Mouse (Mus musculus): ENCODE measurements around the gene Igfbp2.

DNA sequence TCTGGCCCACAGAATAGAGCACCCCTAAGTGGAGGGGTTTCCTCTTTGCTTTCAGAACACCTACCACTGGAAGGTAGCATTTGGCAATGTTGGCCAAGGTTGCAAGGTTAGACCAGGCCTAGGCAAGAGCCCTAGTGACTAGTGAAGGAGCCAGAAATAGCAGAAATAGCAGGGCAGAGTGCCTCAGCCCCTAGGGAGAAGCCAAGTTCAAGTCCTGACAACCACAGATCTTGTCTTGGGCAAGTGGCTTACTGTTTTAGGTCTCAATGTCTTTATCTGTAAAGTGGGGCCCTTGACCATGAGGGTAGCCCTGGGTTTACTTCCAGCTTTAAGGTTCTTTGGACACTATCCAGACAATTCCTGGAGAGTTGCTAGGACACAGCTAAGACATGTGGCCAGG, 45.0 kb downstream of the Igfbp2 start:
- TF ChIP-seq CTCF (IDR thresholded peaks at IDR 0.05; ENCODE audit: control insufficient read depth, insufficient read depth, insufficient read length): no peak
- no peak for TF ChIP-seq MYOG (IDR thresholded peaks at IDR 0.05; ENCODE audit: control insufficient read depth, extremely low read depth, insufficient read length)

Data from C2C12 (cell line).